Mouse (Mus musculus) thymus, postnatal 36 days (tissue): ENCODE data around the gene Erich3.
"Not testable (repeated sequence)": the region's sequence is repeated elsewhere in the genome, so short reads cannot be mapped to it uniquely, and the experiment has no call there.

ENCODE experiments used
- DNase-seq, 2 experiments: peaks; one replicate each; pipeline ENCODE4 v3.0.0; 2022; ENCODE audit warnings: mixed read lengths in 2 of 2

Gene Erich3

DNA sequence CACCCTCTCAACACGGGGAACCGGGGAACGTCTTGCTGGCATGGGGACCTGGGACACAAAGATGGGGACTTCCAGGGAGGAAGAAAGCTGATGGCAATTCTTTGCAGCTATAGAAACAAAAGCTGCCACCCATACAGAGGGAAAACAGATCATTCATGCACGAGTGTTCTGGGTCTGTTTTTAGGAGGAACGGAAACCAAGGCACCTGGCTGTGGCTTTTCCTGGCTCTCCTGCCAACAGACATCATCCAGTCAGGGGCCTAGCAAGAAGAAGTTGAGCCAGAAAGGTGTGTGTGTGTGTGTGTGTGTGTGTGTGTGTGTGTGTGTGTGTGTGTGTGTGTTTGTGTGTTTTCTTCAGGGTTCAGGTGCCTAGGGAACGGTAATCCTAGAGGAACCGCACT is at the start of gene Erich3:
Gene Erich3 (plus strand): TSS at position 315 of the 400 bp plus-strand sequence.
- peak in 1 of 2 experiments; percentile 24 for DNase-seq

GRCm38 (mm10) chr3:154614771-154615170 is 48.9 kb upstream of the Erich3 start:
- DNase-seq, result no peak

GRCm38 (mm10) chr3:154615304-154615703 is 48.4 kb upstream of the Erich3 start:
- DNase-seq, result no peak

DNA sequence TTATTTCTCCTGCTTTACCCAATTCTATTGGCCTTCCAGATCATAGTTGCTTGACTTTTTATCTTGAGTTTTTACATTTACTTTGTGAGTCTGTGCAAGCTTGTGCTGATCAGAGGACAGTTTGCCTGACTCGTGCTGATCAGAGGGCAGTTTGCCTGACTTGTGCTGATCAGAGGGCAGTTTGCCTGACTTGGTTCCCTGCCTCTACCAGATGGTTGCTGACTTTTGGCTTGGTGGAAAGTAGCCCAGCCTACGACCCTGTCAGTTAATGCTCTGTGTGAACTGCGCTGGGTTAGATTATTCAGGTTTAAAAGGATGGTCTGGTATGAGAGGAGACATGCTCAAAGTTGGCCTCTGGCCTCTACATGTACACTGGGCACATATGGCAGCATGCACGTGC is 47.6 kb upstream of the Erich3 start:
- DNase-seq, result no peak

DNA sequence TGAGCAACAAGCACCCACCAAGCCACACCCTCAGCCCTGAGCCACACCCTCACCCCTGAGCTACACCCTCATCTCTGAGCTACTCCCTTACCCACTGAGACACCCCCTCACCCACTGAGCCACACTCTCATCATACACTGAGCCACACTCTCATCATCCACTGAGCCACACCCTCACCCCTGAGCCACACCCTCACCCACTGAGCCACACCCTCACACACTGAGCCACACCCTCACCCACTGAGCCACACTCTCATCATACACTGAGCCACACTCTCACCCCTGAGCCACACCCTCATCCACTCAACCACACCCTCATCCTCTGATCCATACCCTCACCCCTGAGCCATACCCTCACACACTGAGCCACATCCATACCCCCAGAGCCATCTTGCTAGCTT is 35.4 kb upstream of the Erich3 start:
- no peak for DNase-seq

- DNase-seq, result not testable (repeated sequence)
Measured at GRCm38 (mm10) chr3:154631281-154631680, 32.4 kb upstream of the Erich3 start.

- no peak for DNase-seq
Measured at GRCm38 (mm10) chr3:154633091-154633490, 30.6 kb upstream of the Erich3 start.

GRCm38 (mm10) chr3:154646638-154647442 is 16.8 kb upstream of the Erich3 start:
- no peak for DNase-seq

GRCm38 (mm10) chr3:154647443-154647780 is 16.2 kb upstream of the Erich3 start:
- no peak for DNase-seq

GRCm38 (mm10) chr3:154649411-154650285 is 14.0 kb upstream of the Erich3 start:
- no peak for DNase-seq

- DNase-seq, result no peak
Measured at GRCm38 (mm10) chr3:154651192-154651821, 12.4 kb upstream of the Erich3 start.

DNA sequence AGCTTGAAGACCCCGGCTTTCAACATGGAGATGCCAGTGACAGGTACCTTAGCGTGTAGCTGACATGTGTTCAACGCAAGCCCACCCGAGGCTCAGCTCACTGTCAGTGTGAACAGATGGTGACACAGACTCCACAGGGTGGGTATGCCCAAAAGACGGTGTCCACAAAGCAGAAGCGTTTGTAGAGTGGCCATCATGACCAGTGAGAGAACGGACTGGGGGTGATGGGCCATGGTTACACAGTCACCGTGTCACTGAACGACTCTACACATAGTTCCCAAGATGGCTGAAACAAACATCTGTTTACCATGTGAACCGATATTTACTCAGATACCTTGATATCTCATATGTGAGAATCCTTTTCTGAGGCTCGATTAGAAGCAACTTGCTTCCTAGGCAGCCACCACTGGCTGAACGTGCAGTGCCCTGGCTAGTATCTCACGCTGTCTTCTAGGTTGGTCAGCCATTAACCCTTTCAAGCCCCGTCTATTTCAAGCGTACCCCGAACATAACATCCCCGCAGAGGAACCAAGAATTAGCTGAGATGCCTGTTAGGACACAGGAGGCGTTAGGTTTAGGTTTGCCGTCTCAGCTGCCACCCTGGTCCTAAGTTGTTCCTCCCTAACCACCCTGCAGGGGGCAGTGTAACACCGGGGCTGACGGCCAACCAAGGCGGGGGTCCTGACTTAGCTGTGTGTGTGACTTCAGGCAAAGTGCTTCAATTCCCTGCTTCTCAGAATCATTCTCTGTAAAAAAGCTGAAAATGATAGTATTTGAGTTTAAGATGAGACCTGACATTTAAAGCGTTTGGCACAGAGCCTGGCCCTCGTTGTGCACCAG is 10.9 kb upstream of the Erich3 start:
- DNase-seq, result peak; percentile 61 to 64

DNA sequence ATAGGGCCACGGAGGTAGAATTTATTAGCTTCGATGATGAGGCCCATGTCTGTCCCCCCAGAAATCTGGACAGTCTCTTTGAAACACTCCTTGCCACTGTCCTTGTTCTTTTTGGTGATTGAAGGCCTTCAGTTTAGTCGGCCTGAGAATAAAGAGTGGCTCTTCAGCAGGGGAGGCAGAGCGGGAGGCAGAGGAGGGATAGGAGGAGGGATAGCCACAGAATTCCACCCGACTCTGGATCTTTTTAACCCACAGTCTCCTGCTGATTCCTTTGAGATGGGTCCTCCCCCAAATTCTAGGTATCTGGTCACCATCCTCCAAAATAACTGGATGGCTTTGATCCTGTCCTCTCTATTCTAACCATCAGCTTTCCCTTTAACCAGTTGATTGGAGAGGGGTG is 10.2 kb upstream of the Erich3 start:
- no peak for DNase-seq

- DNase-seq, result no peak
Measured at GRCm38 (mm10) chr3:154654284-154654683, 9.4 kb upstream of the Erich3 start.

GRCm38 (mm10) chr3:154654901-154655300 is 8.8 kb upstream of the Erich3 start:
- DNase-seq, result no peak

GRCm38 (mm10) chr3:154655711-154656110 is 7.9 kb upstream of the Erich3 start:
- no peak for DNase-seq

- DNase-seq, result peak; percentile 67 to 83
Measured at GRCm38 (mm10) chr3:154663976-154664581, 420 bp downstream of the Erich3 start.

GRCm38 (mm10) chr3:154664636-154665035 is 977 bp downstream of the Erich3 start:
- DNase-seq, result no peak

- no peak for DNase-seq
Measured at GRCm38 (mm10) chr3:154668485-154668884, 4.8 kb downstream of the Erich3 start.

DNA sequence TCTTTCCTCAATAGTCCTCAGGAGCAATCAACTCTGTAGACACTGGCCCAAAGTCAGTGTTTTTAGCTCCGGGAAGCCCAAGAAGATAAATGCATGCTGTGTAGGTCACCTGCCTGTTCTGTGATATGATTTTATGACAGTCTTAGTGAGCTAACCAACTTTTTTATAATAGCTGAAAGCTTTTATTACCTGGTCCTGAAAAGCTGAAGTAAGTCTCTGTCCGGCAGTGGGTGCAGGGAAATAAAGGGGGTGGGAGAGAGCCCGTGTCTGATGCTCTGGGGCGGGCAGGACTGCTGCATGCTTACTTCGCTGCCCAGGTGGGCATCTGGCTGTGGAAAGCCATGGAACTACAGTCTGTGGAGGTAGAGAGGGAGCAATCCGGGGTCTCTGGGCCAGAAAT is 6.9 kb downstream of the Erich3 start:
- DNase-seq, result no peak

DNA sequence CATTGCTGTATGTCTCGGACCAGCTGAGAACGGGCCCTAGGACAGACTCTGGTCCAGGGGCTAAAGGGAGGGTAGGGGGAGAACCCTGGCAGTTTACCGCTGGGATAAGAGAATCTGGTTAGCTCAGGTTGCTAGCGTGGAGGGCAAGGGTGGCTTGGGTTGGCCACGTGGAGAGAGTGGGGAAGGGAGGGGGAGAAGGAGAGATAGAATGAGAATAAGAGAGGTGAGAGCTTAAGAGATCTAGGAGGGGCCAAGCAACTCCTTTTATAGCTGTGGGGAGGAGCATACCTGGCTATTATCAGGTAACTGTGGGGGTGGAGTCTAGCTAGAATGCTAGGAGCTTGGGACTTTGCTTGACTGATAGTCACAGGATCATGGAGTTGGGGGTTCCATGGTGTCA is 7.4 kb downstream of the Erich3 start:
- no peak for DNase-seq

GRCm38 (mm10) chr3:154673326-154673725 is 9.7 kb downstream of the Erich3 start:
- no peak for DNase-seq
